Mouse (Mus musculus) leukemia stem cell, adult 10-12 weeks (primary cell): Measurements from ENCODE around the gene Apol10a. TPM values are rescaled to one million over a fixed set of nuclear protein-coding genes. Genes with fewer than 3 reads are reported as not detected.

ENCODE experiments used
- polyA plus RNA-seq: library from polyadenylated mRNA; stranded (reverse); fragments of >175 nt; gene quantifications from 2 replicates; pipeline ENCODE4 v1.2.3, GENCODE M21; 2012; ENCODE audit warnings: low replicate concordance

The Apol10a gene
- polyA plus RNA-seq: 0.06 and 0.16 TPM in 2 replicates

DNA sequence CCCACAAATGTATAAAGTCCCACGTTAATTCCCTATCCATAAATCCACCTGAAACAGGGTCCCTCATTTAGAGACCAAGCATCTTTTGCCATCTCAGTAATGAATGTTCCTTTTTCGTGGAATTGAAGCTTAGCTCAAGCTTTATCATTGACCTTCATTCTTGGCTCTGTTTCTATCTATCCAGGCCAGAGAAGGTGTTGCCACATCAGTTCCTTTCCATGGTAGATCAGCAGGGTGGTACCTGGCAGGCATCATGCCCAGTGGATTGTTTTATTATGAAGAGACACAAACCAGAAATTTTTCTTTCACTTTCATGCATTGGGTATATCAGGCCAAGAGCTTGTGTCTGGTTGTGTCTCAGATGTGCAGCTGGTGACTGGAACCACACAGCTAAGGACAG, at the start of gene Apol10a:
Gene Apol10a, plus strand, starts transcription at position 355 of the 400 bp plus-strand sequence.

DNA sequence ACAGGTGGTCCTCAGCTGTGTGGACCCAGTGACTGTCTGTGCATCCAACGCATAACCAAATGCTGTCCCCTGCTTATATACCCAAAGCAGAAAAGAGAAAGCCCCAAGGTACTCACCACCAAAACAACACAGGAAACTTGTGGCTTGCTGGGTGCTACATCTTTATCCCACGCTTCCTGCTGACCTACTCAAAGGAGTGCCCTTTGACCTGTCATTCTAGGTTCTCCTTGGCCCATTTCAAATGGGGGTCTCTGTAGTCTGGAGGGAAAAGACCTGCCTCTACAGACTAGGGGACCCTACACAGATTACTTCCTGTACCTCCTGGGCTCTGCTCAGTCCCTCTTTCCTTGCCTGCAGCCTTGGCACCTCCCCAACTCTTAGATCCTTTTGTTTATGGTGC, 29.5 kb upstream of the Apol10a start, which contains the start of gene Apol7b:
Gene Apol7b, minus strand, starts transcription at position 101 of the 400 bp plus-strand sequence.

DNA sequence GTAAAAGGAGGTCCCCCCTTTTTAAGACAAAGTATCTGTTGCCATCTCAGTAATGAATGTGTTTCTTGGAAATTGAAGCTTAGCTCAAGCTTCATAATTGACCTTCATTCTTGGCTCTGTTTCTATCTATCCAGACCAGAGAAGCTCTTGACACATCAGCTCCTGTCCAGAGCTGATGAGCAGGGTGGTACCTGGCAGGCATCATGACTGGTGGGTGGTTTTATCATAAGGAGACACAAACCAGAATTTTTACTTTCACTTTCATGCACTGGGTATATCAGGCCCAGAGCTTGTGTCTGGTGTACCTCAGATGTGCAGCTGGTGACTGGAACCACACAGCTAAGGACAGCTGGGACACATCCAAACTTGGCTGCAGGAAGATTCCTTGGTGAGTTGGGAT, 31.1 kb downstream of the Apol10a start, which contains the start of gene Apol11a:
Gene Apol11a, plus strand, starts transcription at position 306 of the 400 bp plus-strand sequence.

DNA sequence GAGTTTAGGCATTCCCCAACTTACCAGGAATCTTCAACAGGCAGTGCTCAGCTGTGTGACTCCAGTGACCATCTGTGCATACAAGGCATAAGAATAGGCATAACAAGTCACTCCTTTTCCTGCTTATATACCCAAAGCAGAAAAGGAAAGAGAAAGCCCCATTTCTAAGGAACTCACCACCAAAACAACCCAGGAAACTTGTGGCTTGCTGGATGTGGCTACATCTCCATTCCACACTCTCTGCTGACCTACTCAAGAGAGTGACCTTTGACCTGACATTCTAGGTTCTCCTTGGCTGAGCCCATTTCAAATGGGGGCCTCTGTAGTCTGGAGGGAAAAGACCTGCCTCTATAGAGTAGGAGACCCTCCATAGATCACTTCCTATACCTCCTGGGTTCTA, 56.4 kb downstream of the Apol10a start, which contains the start of gene Apol7c:
Gene Apol7c, minus strand, starts transcription at position 101 of the 400 bp plus-strand sequence.

Other genes with a start within 250 kb of the Apol10a start
- gene Rbfox2, start 170.0 kb upstream of the Apol10a start, polyA plus RNA-seq: 0.51 and 0.92 TPM in 2 replicates
- not detected in 2 replicates for gene Apol7a, start 77.9 kb upstream of the Apol10a start, polyA plus RNA-seq
- 0.34 TPM in 1 of 2 replicates, not detected in the other for gene Apol9a, start 65.9 kb upstream of the Apol10a start, polyA plus RNA-seq
- gene Apol7b, start 29.6 kb upstream of the Apol10a start, polyA plus RNA-seq: not detected in 2 replicates
- not detected in 2 replicates for gene Apol11a, start 31.2 kb downstream of the Apol10a start, polyA plus RNA-seq
- not detected in 2 replicates for gene Apol7c, start 56.3 kb downstream of the Apol10a start, polyA plus RNA-seq
- gene 1700025B11Rik, start 84.8 kb downstream of the Apol10a start, polyA plus RNA-seq: not detected in 2 replicates
- gene Apol10b, start 119.1 kb downstream of the Apol10a start, polyA plus RNA-seq: 0.07 TPM in 1 of 2 replicates, not detected in the other
- not detected in 2 replicates for gene Gm36245, start 122.2 kb downstream of the Apol10a start, polyA plus RNA-seq
- 2.8 and 4.6 TPM in 2 replicates for gene Apol11b, start 166.2 kb downstream of the Apol10a start, polyA plus RNA-seq
- not detected in 2 replicates for gene Apol7e, start 221.8 kb downstream of the Apol10a start, polyA plus RNA-seq